In the genomic region with DNA sequence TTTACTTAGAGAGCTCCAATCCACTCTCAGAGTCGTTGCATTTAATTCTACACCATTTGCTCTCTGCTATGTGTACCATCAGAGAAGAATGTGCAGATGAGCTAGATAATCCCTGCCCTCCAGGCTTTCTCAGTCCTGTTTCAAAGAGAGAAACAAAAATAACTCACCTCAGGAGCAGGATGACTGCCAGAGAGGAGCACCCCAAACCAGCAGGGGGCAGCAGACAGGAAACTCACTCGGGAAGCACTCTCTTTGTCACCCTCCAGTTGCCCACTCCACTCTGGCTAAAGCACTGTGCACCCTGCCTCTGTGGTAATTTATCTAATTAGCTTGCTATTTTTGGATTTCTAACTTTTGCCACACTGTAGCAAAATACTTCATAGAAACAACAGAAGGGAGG, we compare ENCODE assay signal across 9 mouse cellular contexts.
A peak's percentile ranks its signal among the peaks of the same experiment; 100 is the strongest.
DNase-seq lines count a peak whose midpoint lies in the region; ATAC-seq and TF ChIP-seq lines count a peak whose summit lies in the region.
"Had no signal": no experiment of that assay in that cellular context is flagged by ENCODE, and none has a peak within 500 bp of the region (broad histone marks: within the 10 kb centered on the region; RNA-seq: fewer than 3 reads in every experiment).

No protein-coding gene starts in this region.

- H3K79me2 ChIP-seq in liver, adult 2 months (ENCODE audit: control insufficient read depth, insufficient read depth, low read length) = no peaks in the 10 kb centered on the region

- no peak overlapping the region for H3K4me3 ChIP-seq in forebrain, embryonic 10.5 days
- H3K4me3 ChIP-seq in forebrain, embryonic 13.5 days = no peak overlapping the region
- H3K4me3 ChIP-seq in liver, adult 2 months (ENCODE audit: insufficient read depth, low read depth, low read length) = no peak overlapping the region
- no peak overlapping the region for H3K4me3 ChIP-seq in liver, embryonic 12.5 days
- H3K4me3 ChIP-seq in midbrain, embryonic 13.5 days (replicated peaks) = no peak overlapping the region
- H3K4me3 ChIP-seq: embryonic facial prominence, embryonic 13.5 days had no signal

- WGBS in forebrain, embryonic 10.5 days = 21% methylated on average over 2 of the region's 2 CpGs
- WGBS in forebrain, embryonic 13.5 days = 14% methylated on average over 2 of the region's 2 CpGs
- 71% methylated on average over 2 of the region's 2 CpGs for WGBS in liver, adult 2 months
- WGBS in liver, embryonic 12.5 days (ENCODE audit: insufficient replicate concordance) = 27% methylated on average over 2 of the region's 2 CpGs
- WGBS in midbrain, embryonic 13.5 days = 27% methylated on average over 2 of the region's 2 CpGs

- no peaks in the 10 kb centered on the region for H3K36me3 ChIP-seq in forebrain, embryonic 10.5 days (replicated peaks)
- H3K36me3 ChIP-seq in forebrain, embryonic 13.5 days (ENCODE audit: poor library complexity, severe bottlenecking) = no peaks in the 10 kb centered on the region
- no peaks in the 10 kb centered on the region for H3K36me3 ChIP-seq in liver, adult 2 months (ENCODE audit: control insufficient read depth, insufficient read depth, low read length)
- H3K36me3 ChIP-seq in liver, embryonic 12.5 days = no peaks in the 10 kb centered on the region
- no peaks in the 10 kb centered on the region for H3K36me3 ChIP-seq in midbrain, embryonic 13.5 days
- H3K36me3 ChIP-seq: embryonic facial prominence, embryonic 13.5 days had no signal

- no peak for TF ChIP-seq POLR2A in liver, adult 2 months (IDR thresholded peaks at IDR 0.05; ENCODE audit: extremely low read depth, insufficient read depth, low read length)

- peak; percentile 33 for DNase-seq in forebrain, embryonic 10.5 days (ENCODE audit: extremely low spot score, low spot score)
- DNase-seq in liver, adult 2 months (ENCODE audit: extremely low read depth, low read depth, low spot score) = peak; percentile 19
- peak; percentile 59 for DNase-seq in embryo, embryonic 10 days (ENCODE audit: low spot score)
- DNase-seq in layer of hippocampus, adult 8-10 months (ENCODE audit: low spot score in 2 of 2) = no peak

- H3K9me3 ChIP-seq in forebrain, embryonic 10.5 days = no peaks in the 10 kb centered on the region
- peaks cover 5% of the 10 kb centered on the region; the same call in 1 of the 2 replicates for H3K9me3 ChIP-seq in forebrain, embryonic 13.5 days (replicated peaks)
- no peaks in the 10 kb centered on the region for H3K9me3 ChIP-seq in liver, embryonic 12.5 days (replicated peaks)
- H3K9me3 ChIP-seq in midbrain, embryonic 13.5 days = no peaks in the 10 kb centered on the region
- H3K9me3 ChIP-seq: embryonic facial prominence, embryonic 13.5 days had no signal

- no peak overlapping the region for H3K9ac ChIP-seq in forebrain, embryonic 13.5 days
- no peak overlapping the region for H3K9ac ChIP-seq in liver, adult 2 months (ENCODE audit: low read depth, low read length)
- H3K9ac ChIP-seq in liver, embryonic 12.5 days = no peak overlapping the region
- H3K9ac ChIP-seq in midbrain, embryonic 13.5 days (replicated peaks) = no peak overlapping the region
- H3K9ac ChIP-seq: embryonic facial prominence, embryonic 13.5 days had no signal

- no peaks in the 10 kb centered on the region for H3K4me1 ChIP-seq in forebrain, embryonic 10.5 days
- peaks cover 14% of the 10 kb centered on the region for H3K4me1 ChIP-seq in forebrain, embryonic 13.5 days
- peaks cover 9% of the 10 kb centered on the region for H3K4me1 ChIP-seq in liver, adult 2 months (ENCODE audit: control insufficient read depth, insufficient read depth, low read length)
- H3K4me1 ChIP-seq in liver, embryonic 12.5 days = no peaks in the 10 kb centered on the region
- peaks cover 23% of the 10 kb centered on the region for H3K4me1 ChIP-seq in midbrain, embryonic 13.5 days (replicated peaks)

- no peak for ATAC-seq in forebrain, embryonic 13.5 days
- no peak for ATAC-seq in liver, embryonic 12.5 days
- ATAC-seq in midbrain, embryonic 13.5 days = 0 out of 2 replicates have a peak, but pooled peaks have one; percentile 40
- no peak for ATAC-seq in granulocyte monocyte progenitor cell, adult 5-6 weeks (replicated peaks; ENCODE audit: poor library complexity, severe bottlenecking)

- peak; percentile 71 for TF ChIP-seq CTCF in liver, adult 2 months (IDR thresholded peaks at IDR 0.05; ENCODE audit: low read depth, low read length)

- H3K27ac ChIP-seq in forebrain, embryonic 10.5 days = no peak overlapping the region
- no peak overlapping the region for H3K27ac ChIP-seq in forebrain, embryonic 13.5 days
- no peak overlapping the region for H3K27ac ChIP-seq in liver, adult 2 months (replicated peaks; ENCODE audit: insufficient read depth, low read depth, low read length)
- no peak overlapping the region for H3K27ac ChIP-seq in liver, embryonic 12.5 days
- no peak overlapping the region for H3K27ac ChIP-seq in midbrain, embryonic 13.5 days
- H3K27ac ChIP-seq: embryonic facial prominence, embryonic 13.5 days had no signal

- H3K27me3 ChIP-seq in forebrain, embryonic 10.5 days (ENCODE audit: poor library complexity, severe bottlenecking) = no peaks in the 10 kb centered on the region
- H3K27me3 ChIP-seq in forebrain, embryonic 13.5 days = no peaks in the 10 kb centered on the region
- H3K27me3 ChIP-seq in liver, adult 2 months (ENCODE audit: control insufficient read depth, insufficient read depth, low read length) = no peaks in the 10 kb centered on the region
- no peaks in the 10 kb centered on the region for H3K27me3 ChIP-seq in liver, embryonic 12.5 days (replicated peaks)
- H3K27me3 ChIP-seq in midbrain, embryonic 13.5 days = no peaks in the 10 kb centered on the region
- H3K27me3 ChIP-seq: embryonic facial prominence, embryonic 13.5 days had no signal

- no peak overlapping the region for H3K4me2 ChIP-seq in forebrain, embryonic 13.5 days
- H3K4me2 ChIP-seq in liver, embryonic 12.5 days = no peak overlapping the region
- no peak overlapping the region for H3K4me2 ChIP-seq in midbrain, embryonic 13.5 days (replicated peaks)
- H3K4me2 ChIP-seq: embryonic facial prominence, embryonic 13.5 days had no signal

Comparison
In these comparisons a context has a peak if more than half of its experiments do, and no peak if none do; other contexts are left out.
1. DNase-seq: peak in forebrain, embryonic 10.5 days (single experiment), liver, adult 2 months (single experiment) and embryo, embryonic 10 days (single experiment); none in layer of hippocampus, adult 8-10 months (0 of 2).